Mouse (Mus musculus) limb, embryonic 14.5 days (tissue): ENCODE results near the gene Chmp5. TPM values are rescaled to one million over a fixed set of nuclear protein-coding genes. Genes with fewer than 3 reads are reported as not detected.

Experiments used
- ATAC-seq: fragments of 200-750 bp; cut with Nextera tagmentation; 2 replicates; pipeline ENCODE4 v1.8.0; 2017; ENCODE audit warnings: low read depth, moderate number of reproducible peaks, moderate TSS enrichment; ENCODE audit not compliant: low FRiP score
- DNase-seq: peaks from one replicate; pipeline ENCODE4 v3.0.0-alpha.2; 2015; ENCODE audit warnings: low spot score
- H3K27ac ChIP-seq: fragments of 300-500 bp; sonication (generic); replicated peaks from 2 replicates; pipeline ENCODE4 v1.5.1; 2014; ENCODE audit warnings: low read depth, mild to moderate bottlenecking, low read length, moderate library complexity, mixed read lengths
- H3K27me3 ChIP-seq: fragments of 300-500 bp; sonication (generic); 2 replicates; pipeline ENCODE4 v1.6.1; 2014; ENCODE audit warnings: low read length, mixed read lengths; ENCODE audit not compliant: control insufficient read depth, insufficient read depth
- H3K36me3 ChIP-seq: fragments of 300-500 bp; sonication (generic); 2 replicates; pipeline ENCODE4 v1.6.1; 2014; ENCODE audit warnings: mild to moderate bottlenecking, low read length, moderate library complexity, mixed read lengths; ENCODE audit not compliant: control insufficient read depth, insufficient read depth
- H3K4me1 ChIP-seq: fragments of 300-500 bp; sonication (generic); 2 replicates; pipeline ENCODE4 v1.6.1; 2014; ENCODE audit warnings: antibody characterized with exemption, low read length, mixed read lengths; ENCODE audit not compliant: control insufficient read depth, insufficient read depth
- H3K4me2 ChIP-seq: fragments of 300-500 bp; sonication (generic); replicated peaks from 2 replicates; pipeline ENCODE4 v1.6.1; 2014; ENCODE audit warnings: low read depth, mild to moderate bottlenecking, low read length, moderate library complexity; ENCODE audit not compliant: severe bottlenecking
- H3K4me3 ChIP-seq: fragments of 300-500 bp; sonication (generic); replicated peaks from 2 replicates; pipeline ENCODE4 v1.5.1; 2014; ENCODE audit warnings: low read length
- H3K9ac ChIP-seq: fragments of 300-500 bp; sonication (generic); 2 replicates; pipeline ENCODE4 v1.6.1; 2014; ENCODE audit warnings: mild to moderate bottlenecking, low read depth, low read length, moderate library complexity; ENCODE audit not compliant: severe bottlenecking
- H3K9me3 ChIP-seq: fragments of 300-500 bp; sonication (generic); 2 replicates; pipeline ENCODE4 v1.6.1; 2016; ENCODE audit warnings: low read length; ENCODE audit not compliant: control insufficient read depth
- POLR2A ChIP-seq: fragments of 200-500 bp; IDR thresholded peaks from 2 replicates; pipeline ENCODE4 v1.8.0; 2012; ENCODE audit warnings: inconsistent platforms, mild to moderate bottlenecking, moderate library complexity, borderline replicate concordance; ENCODE audit not compliant: insufficient read depth, insufficient read length; ENCODE audit errors: extremely low read depth
- WGBS: fragments of 180-500 bp; shearing (Covaris S2); extraction: QIAGEN DNeasy Blood & Tissue Kit; methylation state at CpG from one replicate; pipeline ENCODE4 v1.1.7; 2014; 5-methylcytosine and 5-hydroxymethylcytosine counted together
- polyA plus RNA-seq, 2 experiments: library from polyadenylated mRNA; depleted of rRNA in 1 of 2; stranded (reverse) in 1 of 2; unstranded in 1 of 2; fragments of >200 nt; fragmentation: Nextera tagmentation in 1 of 2; extraction: Ambion mirVana in 1 of 2; gene quantifications; 2 replicates each; pipeline versions ENCODE4 v1.2.1 to v1.2.3; 2012 to 2014

Chmp5 gene
- polyA plus RNA-seq, 2 experiments = 76.2 to 101 TPM

- no peaks in the 10 kb centered on the region for H3K4me1 ChIP-seq
- H3K27ac ChIP-seq = no peak overlapping the region
- 40% methylated on average over 20 of the region's 20 CpGs for WGBS
- H3K9me3 ChIP-seq = no peaks in the 10 kb centered on the region
- H3K27me3 ChIP-seq = no peaks in the 10 kb centered on the region
- no peak overlapping the region for H3K9ac ChIP-seq
- peak; percentile 16 for DNase-seq
- no peak overlapping the region for H3K4me2 ChIP-seq
- ATAC-seq = no peak
- no peak overlapping the region for H3K4me3 ChIP-seq
- no peak for TF ChIP-seq POLR2A
- H3K36me3 ChIP-seq = no peaks in the 10 kb centered on the region
Observed at GRCm38 (mm10) chr4:40908261-40908969, 39.8 kb upstream of the Chmp5 start.

DNA sequence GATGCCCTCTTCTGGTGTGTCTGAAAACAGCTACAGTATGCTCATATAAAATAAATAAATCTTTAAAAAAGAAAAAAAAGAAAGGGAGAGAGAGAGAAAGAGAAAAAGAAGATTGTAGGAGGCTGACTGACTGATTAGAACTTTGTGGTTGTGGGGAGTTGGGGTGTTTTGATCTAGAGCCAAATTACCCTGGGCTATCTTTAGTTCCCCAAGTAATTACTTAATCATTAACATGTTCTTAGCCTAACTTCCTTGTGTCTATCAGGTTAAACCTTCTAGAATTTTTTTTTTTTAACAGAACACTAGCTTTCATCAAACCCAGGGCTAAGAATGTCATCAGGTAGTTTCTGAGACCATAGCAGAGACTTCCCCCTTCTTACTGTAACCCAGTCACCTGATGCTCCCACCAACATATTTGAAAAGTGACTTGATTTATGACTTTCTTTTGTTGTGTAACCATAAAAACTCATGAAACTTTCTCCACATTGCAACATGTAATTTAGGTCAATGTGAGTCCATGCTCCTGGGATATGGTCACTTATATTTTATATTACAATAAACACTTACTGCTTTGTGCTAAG is 33.8 kb upstream of the Chmp5 start:
- H3K27ac ChIP-seq = no peak overlapping the region
- no peaks in the 10 kb centered on the region for H3K4me1 ChIP-seq
- no peak overlapping the region for H3K9ac ChIP-seq
- no peaks in the 10 kb centered on the region for H3K27me3 ChIP-seq
- H3K9me3 ChIP-seq = no peaks in the 10 kb centered on the region
- ATAC-seq = no peak
- no peak for TF ChIP-seq POLR2A
- no peak overlapping the region for H3K4me3 ChIP-seq
- no peak overlapping the region for H3K4me2 ChIP-seq
- no peak for DNase-seq
- no peaks in the 10 kb centered on the region for H3K36me3 ChIP-seq

GRCm38 (mm10) chr4:40915947-40916346 is 32.3 kb upstream of the Chmp5 start:
- H3K9ac ChIP-seq = no peak overlapping the region
- TF ChIP-seq POLR2A = no peak
- no peaks in the 10 kb centered on the region for H3K9me3 ChIP-seq
- no peak overlapping the region for H3K4me3 ChIP-seq
- no peak overlapping the region for H3K27ac ChIP-seq
- no peaks in the 10 kb centered on the region for H3K36me3 ChIP-seq
- no peaks in the 10 kb centered on the region for H3K4me1 ChIP-seq
- ATAC-seq = no peak
- WGBS = 80% methylated on average over 5 of the region's 5 CpGs
- no peak for DNase-seq
- no peak overlapping the region for H3K4me2 ChIP-seq
- no peaks in the 10 kb centered on the region for H3K27me3 ChIP-seq

- TF ChIP-seq POLR2A = no peak
- H3K4me3 ChIP-seq = no peak overlapping the region
- no peak overlapping the region for H3K27ac ChIP-seq
- 88% methylated on average over 7 of the region's 7 CpGs for WGBS
- H3K27me3 ChIP-seq = no peaks in the 10 kb centered on the region
- no peaks in the 10 kb centered on the region for H3K36me3 ChIP-seq
- DNase-seq (no peak), ATAC-seq (no peak)
- no peak overlapping the region for H3K9ac ChIP-seq
- no peaks in the 10 kb centered on the region for H3K4me1 ChIP-seq
- H3K9me3 ChIP-seq = no peaks in the 10 kb centered on the region
- H3K4me2 ChIP-seq = no peak overlapping the region
Observed at GRCm38 (mm10) chr4:40916592-40917155, 31.5 kb upstream of the Chmp5 start.

DNA sequence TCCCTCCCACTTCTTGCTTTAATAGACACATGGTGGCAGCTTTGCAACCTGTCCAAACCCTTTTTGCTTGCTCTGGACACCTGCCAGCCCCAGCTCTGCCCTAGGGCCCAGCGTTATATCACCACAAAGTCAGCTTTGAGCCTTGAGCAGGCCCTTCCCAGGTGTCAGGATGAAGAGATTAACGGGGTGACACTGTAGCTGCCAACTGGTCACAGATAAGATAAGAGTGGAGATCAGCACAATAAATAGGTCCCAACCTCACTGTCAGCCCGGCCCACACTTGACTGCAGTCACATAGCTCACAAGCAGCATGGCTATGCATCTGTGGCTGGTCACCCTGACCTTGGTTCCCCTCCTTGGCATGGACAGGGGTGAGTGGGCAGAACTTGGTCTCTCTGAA is 28.4 kb upstream of the Chmp5 start, which contains the start of gene Spink4:
Gene Spink4, plus strand, starts transcription at position 268 of the 400 bp plus-strand sequence.
- Histone ChIP-seq H3K4me3 (no peak within 1 kb of the TSS), H3K36me3 (no peaks in the 10 kb centered on the region), H3K9me3 (no peaks in the 10 kb centered on the region), H3K9ac (no peak within 1 kb of the TSS), H3K27ac (no peak within 1 kb of the TSS), H3K27me3 (no peaks in the 10 kb centered on the region), H3K4me2 (no peak within 1 kb of the TSS), H3K4me1 (no peaks in the 10 kb centered on the region)
- ATAC-seq (no peak), DNase-seq (no peak)
- WGBS = 31% methylated on average over 3 of the region's 3 CpGs
- TF ChIP-seq POLR2A = no peak
